Mouse (Mus musculus): Measurements from ENCODE around the gene Cc2d2a. TPM values are rescaled to one million over a fixed set of nuclear protein-coding genes. Genes with fewer than 3 reads are reported as not detected.

Cc2d2a gene
- total RNA-seq, 2 experiments from 2014 or later: 5.0 to 5.9 TPM

DNA sequence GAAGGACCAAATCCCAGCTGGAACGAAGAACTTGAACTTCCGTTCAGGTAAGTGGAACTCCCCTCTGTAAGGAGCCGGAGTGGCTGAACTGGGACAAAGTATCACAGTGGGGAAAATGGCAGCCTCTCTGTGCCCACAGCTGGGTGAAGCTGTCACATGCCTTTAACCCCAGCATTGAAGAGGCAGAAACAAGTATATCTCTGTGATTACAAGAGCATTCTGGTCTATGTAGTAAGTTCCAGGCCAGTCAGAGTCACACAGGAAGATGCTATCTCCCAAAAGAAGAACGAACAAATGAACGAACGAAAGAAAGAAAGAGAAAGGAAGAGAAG lies 60.3 kb downstream of the Cc2d2a start:
- intact Hi-C loops (cut with DNase I): no loop called here
- no peak for DNase-seq

DNA sequence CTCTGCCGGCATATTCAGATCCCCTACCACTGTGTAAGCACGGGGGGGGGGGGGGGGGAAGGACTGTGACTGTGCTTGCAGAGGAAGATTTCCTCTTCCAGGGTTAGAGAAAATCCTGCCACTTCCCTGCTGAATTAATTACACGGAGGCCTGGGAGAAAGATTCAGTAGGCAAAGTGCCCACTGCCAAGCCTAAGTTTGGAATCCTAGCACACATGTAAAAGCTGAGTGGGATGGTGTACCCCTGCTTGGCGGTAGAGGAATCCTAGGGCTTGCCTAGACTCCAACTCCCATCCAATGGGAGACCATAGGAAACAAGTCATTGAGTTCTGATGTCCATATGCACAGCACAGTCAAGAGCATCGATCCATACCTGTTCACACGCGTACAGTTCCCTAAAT lies 61.7 kb downstream of the Cc2d2a start:
- intact Hi-C loops (cut with DNase I): no loop called here
- DNase-seq: no peak

DNA sequence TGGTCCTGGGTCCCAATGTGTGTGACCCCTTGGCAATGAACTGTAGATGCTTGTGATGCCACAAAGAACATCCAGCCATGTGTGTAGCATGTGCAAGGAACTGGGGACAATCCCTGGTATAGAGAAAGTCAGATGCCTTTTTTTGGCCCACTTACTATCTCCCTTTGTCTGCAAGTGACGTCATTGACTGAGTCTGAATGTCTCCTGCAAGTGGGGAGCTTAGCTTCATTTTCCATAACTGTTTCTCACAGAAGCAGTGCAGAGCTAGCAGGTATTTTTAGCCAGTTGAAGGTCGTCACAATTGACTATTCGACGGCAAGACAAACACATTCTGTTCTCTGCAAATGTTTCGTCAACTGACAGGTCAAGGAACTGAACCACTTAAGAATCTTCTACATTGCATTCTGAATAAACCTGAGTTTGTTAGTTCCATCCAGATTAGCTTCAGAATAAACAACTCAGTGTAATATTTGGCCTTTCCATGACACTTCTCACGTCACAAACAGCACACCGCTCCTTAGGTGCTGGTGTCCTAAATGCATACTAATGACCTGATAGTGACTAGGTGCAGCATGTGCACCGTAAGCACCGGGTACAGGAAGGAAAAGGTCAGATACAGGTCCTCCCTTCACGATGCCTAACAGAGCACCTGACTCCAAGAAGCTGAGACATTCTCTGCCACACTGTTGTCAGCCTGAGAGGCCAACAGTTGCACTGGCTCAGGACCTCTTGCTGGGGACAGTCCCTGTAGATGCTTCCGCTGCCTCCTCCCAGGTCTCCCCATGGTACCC lies 66.4 kb downstream of the Cc2d2a start:
- intact Hi-C loops (cut with DNase I): no loop called here
- DNase-seq: no peak

GRCm38 (mm10) chr5:43732381-43732780 lies 70.2 kb downstream of the Cc2d2a start:
- DNase-seq: no peak

DNA sequence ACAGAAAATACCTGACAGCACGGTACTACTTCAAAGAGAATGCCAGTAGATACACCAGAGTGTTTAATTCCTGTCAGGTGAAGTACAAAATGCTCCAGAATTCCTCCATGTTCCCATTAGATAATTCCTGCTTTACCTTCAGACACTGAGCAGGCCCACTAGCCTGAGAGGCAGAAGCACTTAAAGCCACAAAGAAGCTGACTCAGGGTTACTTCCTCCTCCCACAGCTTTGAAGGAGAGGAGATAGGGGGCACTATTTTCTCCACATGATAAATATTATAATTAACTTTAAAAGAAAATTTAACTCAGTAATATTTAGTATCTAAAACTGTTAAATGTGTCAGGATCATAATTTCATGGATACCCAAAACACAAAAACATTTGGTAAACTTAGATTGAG lies 82.0 kb downstream of the Cc2d2a start:
- intact Hi-C loops (cut with DNase I): no loop called here
- DNase-seq: no peak

More at GRCm38 (mm10) chr5:43732381-43732780, 70.2 kb downstream of the Cc2d2a start:
- intact Hi-C loops (cut with DNase I): no loop called here

GRCm38 (mm10) chr5:43745156-43745555 lies 83.0 kb downstream of the Cc2d2a start:
- DNase-seq: no peak
- intact Hi-C loops (cut with DNase I): no loop called here

DNA sequence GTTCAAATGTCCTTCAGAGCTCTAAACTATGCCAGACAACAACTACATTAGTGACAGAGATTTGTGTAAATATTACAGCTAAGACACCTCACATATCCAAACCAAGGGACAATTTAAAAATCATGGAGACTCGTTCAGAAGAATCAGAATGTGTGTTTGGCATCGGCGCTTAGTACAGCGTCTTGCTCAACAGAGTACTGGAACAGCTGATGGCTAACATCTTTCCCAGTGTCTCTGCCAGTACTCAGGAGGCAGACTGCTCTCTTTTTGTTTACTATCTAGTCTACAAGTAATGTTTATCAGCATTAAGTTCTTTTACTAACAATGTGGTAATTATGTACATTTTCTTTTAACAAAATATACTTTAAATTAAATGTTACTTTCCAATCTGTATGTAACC lies 85.9 kb downstream of the Cc2d2a start:
- DNase-seq: no peak
- intact Hi-C loops (cut with DNase I): no loop called here

- intact Hi-C loops (cut with DNase I): no loop called here
Observed at GRCm38 (mm10) chr5:43749092-43749491, 86.9 kb downstream of the Cc2d2a start.

DNA sequence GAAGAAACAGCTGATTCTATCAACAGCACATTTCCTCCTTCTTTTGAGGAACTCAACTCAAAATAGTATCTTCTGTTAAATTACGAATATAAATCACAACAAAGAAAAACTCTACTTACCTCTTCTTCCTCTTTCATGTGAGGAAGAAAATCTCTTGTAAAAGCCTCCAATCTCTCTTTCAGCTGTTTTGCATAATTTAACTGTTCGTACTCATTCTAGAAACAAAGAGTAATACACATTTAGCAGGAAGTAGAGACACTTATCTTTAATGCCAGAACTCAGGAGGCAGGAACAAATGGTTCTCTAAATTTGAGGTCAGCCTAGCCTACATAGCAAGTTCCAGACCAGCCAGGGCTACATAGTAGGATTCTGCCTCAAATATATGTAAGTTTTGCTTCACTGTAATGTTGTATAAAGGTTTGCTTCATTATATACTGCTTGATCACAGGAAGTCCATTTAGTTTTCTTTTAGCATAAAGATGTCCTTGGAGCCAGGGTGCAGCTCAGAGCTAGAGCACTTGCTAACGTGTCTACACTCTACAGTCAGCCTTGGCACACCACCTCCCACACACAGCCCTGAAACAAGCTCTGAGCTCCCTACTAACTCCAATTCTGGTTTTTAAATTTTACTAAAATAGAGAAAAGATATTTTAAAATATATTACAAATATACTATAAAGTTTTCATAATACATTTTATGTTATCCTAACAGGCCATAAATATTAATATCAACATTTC lies 108.6 kb downstream of the Cc2d2a start:
- DNase-seq: no peak

More at GRCm38 (mm10) chr5:43749092-43749491, 86.9 kb downstream of the Cc2d2a start:
- DNase-seq: no peak

DNA sequence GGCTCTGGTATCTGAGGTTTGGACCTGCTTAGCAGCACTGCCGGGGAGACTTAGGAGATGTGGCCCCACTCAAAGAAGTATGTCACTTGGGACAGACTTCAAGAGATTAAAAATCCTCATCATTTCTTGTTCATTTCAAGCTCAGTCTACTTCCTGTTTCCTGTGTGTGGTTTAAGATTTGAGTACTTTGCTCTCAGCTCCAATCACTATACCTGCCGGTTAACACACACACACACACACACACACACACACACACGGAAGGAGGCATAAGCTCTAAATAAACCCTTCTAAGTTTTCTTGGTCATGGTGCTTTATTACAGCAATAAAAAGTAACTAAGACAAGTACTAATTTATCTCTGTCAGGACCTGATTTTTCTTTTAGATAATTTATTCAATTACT lies 109.4 kb downstream of the Cc2d2a start:
- no peak for DNase-seq
- intact Hi-C loops (cut with DNase I): no loop called here

More for the DNA sequence above, 108.6 kb downstream of the Cc2d2a start:
- intact Hi-C loops (cut with DNase I): no loop called here

GRCm38 (mm10) chr5:43776407-43776806 lies 114.3 kb downstream of the Cc2d2a start:
- intact Hi-C loops (cut with DNase I): no loop called here
- no peak for DNase-seq

DNA sequence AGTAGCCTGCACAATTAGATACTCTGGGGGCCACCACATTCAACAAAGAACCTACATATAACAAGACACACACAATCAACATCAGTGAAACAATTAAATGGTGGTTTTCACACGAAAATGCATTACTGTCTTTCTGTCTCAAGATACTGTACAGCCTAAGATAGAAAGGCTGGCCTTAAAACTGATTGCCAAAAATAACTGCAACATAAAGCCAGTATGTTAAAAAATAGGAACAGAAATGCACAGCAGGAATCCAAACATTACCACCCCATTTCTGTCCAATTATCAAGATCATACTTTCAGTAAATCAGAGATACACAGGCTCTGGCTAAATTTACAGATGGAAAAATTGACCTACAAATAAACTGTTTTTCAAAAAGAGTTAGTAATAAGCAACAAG lies 114.8 kb downstream of the Cc2d2a start:
- intact Hi-C loops (cut with DNase I): no loop called here
- DNase-seq: no peak

DNA sequence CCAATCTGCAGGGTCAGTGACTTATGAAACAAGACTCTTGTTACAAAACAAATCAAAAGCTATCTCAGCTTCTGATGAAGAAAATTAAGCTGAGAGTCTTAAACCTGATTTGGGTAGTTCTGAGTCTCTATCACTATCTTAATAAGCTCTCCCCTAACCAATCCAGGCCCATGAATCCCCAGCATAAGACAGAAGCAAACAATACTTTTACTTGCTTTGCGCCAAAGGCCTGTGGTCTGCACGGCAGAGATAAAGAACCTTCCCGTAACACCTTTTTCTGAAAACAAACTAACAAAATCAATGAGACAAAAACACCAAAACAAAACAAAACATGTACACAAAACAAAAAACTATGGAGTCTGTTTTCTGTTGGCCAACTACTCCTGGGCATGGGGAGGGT lies 116.4 kb downstream of the Cc2d2a start:
- intact Hi-C loops (cut with DNase I): no loop called here
- no peak for DNase-seq

DNA sequence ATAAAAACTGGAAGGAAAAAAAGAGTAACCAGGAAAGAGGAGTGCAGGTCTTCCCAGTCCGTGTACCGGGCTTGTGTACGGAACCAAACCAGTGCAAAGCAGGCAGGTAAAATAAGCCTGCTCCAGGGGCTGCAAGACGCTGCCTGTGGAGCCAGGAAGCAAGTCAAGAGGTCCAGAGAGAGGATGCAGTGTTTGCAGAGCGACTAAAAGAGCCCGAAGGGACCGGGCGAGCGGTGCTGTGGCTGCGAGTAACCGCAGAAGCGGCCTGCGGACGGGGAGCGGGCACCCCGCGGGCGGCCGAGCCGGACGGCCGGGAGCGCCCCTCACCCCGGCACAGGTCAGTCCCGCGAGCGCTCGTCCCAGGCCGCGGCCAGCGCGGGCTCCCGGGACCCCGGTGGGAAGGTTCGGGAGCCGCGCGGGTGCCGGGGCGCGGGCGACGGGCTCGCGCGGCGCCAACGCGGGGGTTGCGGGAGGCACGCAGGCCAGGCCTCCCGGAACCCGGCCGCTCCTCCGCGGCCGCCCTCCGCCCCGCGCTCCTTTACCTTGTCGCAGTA lies 119.4 kb downstream of the Cc2d2a start:
- intact Hi-C loops (cut with DNase I): loop anchor here (5.0 kb wide), 1 partner anchor 549 kb away; the partner anchor contains the start of gene Cpeb2
- DNase-seq: peak in 1 of 2 experiments; percentile 15

GRCm38 (mm10) chr5:43781977-43782930 lies 120.1 kb downstream of the Cc2d2a start:
- intact Hi-C loops (cut with DNase I): loop anchor here (5.0 kb wide), 1 partner anchor 550 kb away; the partner anchor contains the start of gene Cpeb2
- peak; percentile 54 to 78 for DNase-seq

GRCm38 (mm10) chr5:43783996-43784395 lies 121.8 kb downstream of the Cc2d2a start:
- DNase-seq: no peak
- intact Hi-C loops (cut with DNase I): loop anchor here (5.0 kb wide), 1 partner anchor 552 kb away; the partner anchor contains the start of gene Cpeb2

DNA sequence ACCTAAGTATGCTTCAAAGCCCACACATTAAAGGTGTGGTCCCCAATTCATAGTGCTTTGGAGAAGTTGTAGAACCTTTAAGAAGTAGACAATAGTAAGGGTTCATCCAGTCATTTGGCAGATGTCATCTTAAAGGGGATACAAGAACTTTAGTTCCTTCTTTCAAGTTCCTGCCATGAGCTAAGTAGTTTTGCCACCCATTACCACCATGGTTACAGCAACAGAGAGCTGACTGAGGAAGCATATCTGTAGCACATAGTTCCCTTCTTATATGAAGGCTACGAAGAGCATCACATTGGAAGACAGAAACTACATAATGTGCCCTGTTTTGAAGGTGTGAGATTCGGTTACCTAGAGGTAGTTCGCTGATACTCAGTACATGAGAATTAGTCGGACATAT lies 124.5 kb downstream of the Cc2d2a start:
- intact Hi-C loops (cut with DNase I): no loop called here
- DNase-seq: no peak

GRCm38 (mm10) chr5:43787976-43788752 lies 126.0 kb downstream of the Cc2d2a start:
- no peak for DNase-seq
- intact Hi-C loops (cut with DNase I): no loop called here
